Mouse (Mus musculus): Measurements from ENCODE around the gene Ppm1a.
"Not testable (repeated sequence)": the region's sequence is repeated elsewhere in the genome, so short reads cannot be mapped to it uniquely, and the experiment has no call there.

The Ppm1a gene

GRCm38 (mm10) chr12:72761230-72761648 is 4.0 kb downstream of the Ppm1a start:
- no peak for DNase-seq (ENCODE audit: inconsistent age in 2 of 2, low spot score in 1 of 2)

- peak; percentile 82 to 90 for DNase-seq (ENCODE audit: inconsistent age in 2 of 2, low spot score in 1 of 2)
Measured at GRCm38 (mm10) chr12:72761649-72762261, 4.5 kb downstream of the Ppm1a start.

- peak in 1 of 2 experiments; percentile 60 for DNase-seq (ENCODE audit: inconsistent age in 2 of 2, low spot score in 1 of 2)
Measured at GRCm38 (mm10) chr12:72762502-72762901, 5.2 kb downstream of the Ppm1a start.

GRCm38 (mm10) chr12:72763156-72763555 is 5.9 kb downstream of the Ppm1a start:
- DNase-seq (ENCODE audit: inconsistent age in 2 of 2, low spot score in 1 of 2), result no peak

- DNase-seq (ENCODE audit: inconsistent age in 2 of 2, low spot score in 1 of 2), result no peak
Measured at GRCm38 (mm10) chr12:72767809-72768208, 10.6 kb downstream of the Ppm1a start.

GRCm38 (mm10) chr12:72768230-72768629 is 11.0 kb downstream of the Ppm1a start:
- no peak for DNase-seq (ENCODE audit: inconsistent age in 2 of 2, low spot score in 1 of 2)

GRCm38 (mm10) chr12:72769546-72770230 is 12.4 kb downstream of the Ppm1a start:
- peak; percentile 26 to 62 for DNase-seq (ENCODE audit: inconsistent age in 2 of 2, low spot score in 1 of 2)

GRCm38 (mm10) chr12:72771153-72771552 is 13.9 kb downstream of the Ppm1a start:
- no peak for DNase-seq (ENCODE audit: inconsistent age in 2 of 2, low spot score in 1 of 2)

GRCm38 (mm10) chr12:72771711-72772110 is 14.5 kb downstream of the Ppm1a start:
- no peak for DNase-seq (ENCODE audit: inconsistent age in 2 of 2, low spot score in 1 of 2)

- DNase-seq (ENCODE audit: inconsistent age in 2 of 2, low spot score in 1 of 2), result no peak
Measured at GRCm38 (mm10) chr12:72773921-72774320, 16.7 kb downstream of the Ppm1a start.

- no peak for DNase-seq (ENCODE audit: inconsistent age in 2 of 2, low spot score in 1 of 2)
Measured at GRCm38 (mm10) chr12:72777244-72777643, 20.0 kb downstream of the Ppm1a start.

GRCm38 (mm10) chr12:72780136-72780535 is 22.9 kb downstream of the Ppm1a start:
- DNase-seq (ENCODE audit: inconsistent age in 2 of 2, low spot score in 1 of 2), result peak; percentile 29 to 64

- DNase-seq (ENCODE audit: inconsistent age in 2 of 2, low spot score in 1 of 2), result not testable (repeated sequence)
Measured at GRCm38 (mm10) chr12:72782786-72783185, 25.5 kb downstream of the Ppm1a start.

GRCm38 (mm10) chr12:72785183-72785930 is 28.1 kb downstream of the Ppm1a start:
- DNase-seq (ENCODE audit: inconsistent age in 2 of 2, low spot score in 1 of 2), result no peak

- no peak for DNase-seq (ENCODE audit: inconsistent age in 2 of 2, low spot score in 1 of 2)
Measured at GRCm38 (mm10) chr12:72786551-72786950, 29.3 kb downstream of the Ppm1a start.

GRCm38 (mm10) chr12:72786986-72787385 is 29.7 kb downstream of the Ppm1a start:
- DNase-seq (ENCODE audit: inconsistent age in 2 of 2, low spot score in 1 of 2), result peak in 1 of 2 experiments; percentile 76

GRCm38 (mm10) chr12:72790538-72790937 is 33.3 kb downstream of the Ppm1a start:
- DNase-seq (ENCODE audit: inconsistent age in 2 of 2, low spot score in 1 of 2), result no peak

GRCm38 (mm10) chr12:72792320-72793091 is 35.3 kb downstream of the Ppm1a start:
- DNase-seq (ENCODE audit: inconsistent age in 2 of 2, low spot score in 1 of 2), result no peak

- no peak for DNase-seq (ENCODE audit: inconsistent age in 2 of 2, low spot score in 1 of 2)
Measured at GRCm38 (mm10) chr12:72793983-72794382, 36.7 kb downstream of the Ppm1a start.

- no peak for DNase-seq (ENCODE audit: inconsistent age in 2 of 2, low spot score in 1 of 2)
Measured at GRCm38 (mm10) chr12:72809798-72810197, 52.5 kb downstream of the Ppm1a start.

GRCm38 (mm10) chr12:72811588-72811987 is 54.3 kb downstream of the Ppm1a start:
- no peak for DNase-seq (ENCODE audit: inconsistent age in 2 of 2, low spot score in 1 of 2)
